Mouse (Mus musculus) heart, postnatal 0 days (tissue): ENCODE results near the gene Shisa6. TPM values are rescaled to one million over a fixed set of nuclear protein-coding genes. Genes with fewer than 3 reads are reported as not detected.

Experiments used
- ATAC-seq: fragments of 200-750 bp; cut with Nextera tagmentation; 2 replicates; pipeline ENCODE4 v1.8.0; 2017; ENCODE audit warnings: low read depth, moderate number of reproducible peaks, moderate library complexity; ENCODE audit not compliant: insufficient read depth
- DNase-seq: peaks from one replicate; pipeline ENCODE4 v3.0.0-alpha.2; 2016; ENCODE audit warnings: low spot score
- H3K27ac ChIP-seq: fragments of 300-500 bp; sonication (generic); 2 replicates; pipeline ENCODE4 v1.5.1; 2014; ENCODE audit warnings: low read depth, mild to moderate bottlenecking
- H3K27me3 ChIP-seq: fragments of 300-500 bp; sonication (generic); 2 replicates; pipeline ENCODE4 v1.6.1; 2014; ENCODE audit warnings: low read length, mixed read lengths; ENCODE audit not compliant: control insufficient read depth, insufficient read depth
- H3K36me3 ChIP-seq: fragments of 300-500 bp; sonication (generic); replicated peaks from 2 replicates; pipeline ENCODE4 v1.6.1; 2014; ENCODE audit warnings: low read length, mixed read lengths; ENCODE audit not compliant: control insufficient read depth, insufficient read depth
- H3K4me1 ChIP-seq: fragments of 300-500 bp; sonication (generic); 2 replicates; pipeline ENCODE4 v1.6.1; 2014; ENCODE audit warnings: antibody characterized with exemption; ENCODE audit not compliant: control insufficient read depth, insufficient read depth
- H3K4me2 ChIP-seq: fragments of 300-500 bp; sonication (generic); 2 replicates; pipeline ENCODE4 v1.6.1; 2014; ENCODE audit warnings: low read depth, mild to moderate bottlenecking, low read length, moderate library complexity
- H3K4me3 ChIP-seq: fragments of 300-500 bp; sonication (generic); 2 replicates; pipeline ENCODE4 v1.5.1; 2014; ENCODE audit warnings: low read depth, low read length
- H3K9ac ChIP-seq: fragments of 300-500 bp; sonication (generic); replicated peaks from 2 replicates; pipeline ENCODE4 v1.6.1; 2014; ENCODE audit warnings: low read depth, low read length, mixed read lengths
- H3K9me3 ChIP-seq: fragments of 300-500 bp; sonication (generic); replicated peaks from 2 replicates; pipeline ENCODE4 v1.6.1; 2016; ENCODE audit warnings: low read length; ENCODE audit not compliant: control insufficient read depth
- CTCF ChIP-seq: IDR thresholded peaks from 2 replicates; pipeline ENCODE4 v1.5.1; 2016; ENCODE audit warnings: antibody characterized with exemption, control low read depth, low read depth
- EP300 ChIP-seq: IDR thresholded peaks from 2 replicates; pipeline ENCODE4 v1.6.1; 2016; ENCODE audit warnings: antibody characterized with exemption, low read depth
- WGBS: fragments of 180-500 bp; shearing (Covaris S2); extraction: QIAGEN DNeasy Blood & Tissue Kit; methylation state at CpG from one replicate; pipeline ENCODE4 v1.1.7; 2014; 5-methylcytosine and 5-hydroxymethylcytosine counted together
- polyA plus RNA-seq: library from polyadenylated mRNA; unstranded; fragments of >200 nt; fragmentation: Nextera tagmentation; extraction: Ambion mirVana; gene quantifications from 2 replicates; pipeline ENCODE4 v1.2.1, GENCODE M21; 2015
- total RNA-seq: library from RNA; depleted of rRNA; stranded (reverse); fragments of >200 nt; gene quantifications from 2 replicates; pipeline ENCODE4 v1.2.3, GENCODE M21; 2014; ENCODE audit warnings: low replicate concordance

Shisa6 gene
- total and polyA plus RNA-seq, 2 experiments from 2014 or later: 0.11 to 0.18 TPM

DNA sequence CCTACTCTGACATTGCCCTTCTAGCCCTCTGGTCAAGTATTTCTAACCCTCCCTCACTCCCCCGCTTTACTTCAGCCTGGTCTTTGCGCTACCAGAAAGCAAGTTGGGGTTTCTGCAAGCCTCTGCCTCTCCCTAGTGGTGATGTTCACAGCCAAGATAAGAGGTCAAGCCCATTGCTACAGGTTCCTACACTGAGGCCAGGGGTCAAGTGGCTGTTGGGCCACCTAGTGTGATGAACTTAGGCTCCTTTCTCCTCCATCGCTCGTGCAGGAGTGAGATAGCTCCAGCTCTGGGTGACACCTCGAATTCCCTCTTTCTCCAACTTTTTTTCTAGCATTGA lies 1.2 kb upstream of the Shisa6 start:
- TF ChIP-seq CTCF (no peak; the same call in 1 of the 2 replicates), EP300 (no peak)
- no peak for ATAC-seq
- peak overlapping the region; percentile 87 for H3K4me2 ChIP-seq
- no peaks in the 10 kb centered on the region for H3K9me3 ChIP-seq
- no peaks in the 10 kb centered on the region for H3K4me1 ChIP-seq
- no peak overlapping the region for H3K9ac ChIP-seq
- H3K36me3 ChIP-seq: no peaks in the 10 kb centered on the region
- peak overlapping the region; percentile 57 for H3K4me3 ChIP-seq
- peaks cover 72% of the 10 kb centered on the region for H3K27me3 ChIP-seq
- no peak for DNase-seq
- WGBS: 6% methylated on average over 5 of the region's 5 CpGs
- no peak overlapping the region for H3K27ac ChIP-seq

GRCm38 (mm10) chr11:66526046-66526980 lies 549 bp upstream of the Shisa6 start:
- H3K4me2 ChIP-seq: peak overlapping the region; percentile 87

DNA sequence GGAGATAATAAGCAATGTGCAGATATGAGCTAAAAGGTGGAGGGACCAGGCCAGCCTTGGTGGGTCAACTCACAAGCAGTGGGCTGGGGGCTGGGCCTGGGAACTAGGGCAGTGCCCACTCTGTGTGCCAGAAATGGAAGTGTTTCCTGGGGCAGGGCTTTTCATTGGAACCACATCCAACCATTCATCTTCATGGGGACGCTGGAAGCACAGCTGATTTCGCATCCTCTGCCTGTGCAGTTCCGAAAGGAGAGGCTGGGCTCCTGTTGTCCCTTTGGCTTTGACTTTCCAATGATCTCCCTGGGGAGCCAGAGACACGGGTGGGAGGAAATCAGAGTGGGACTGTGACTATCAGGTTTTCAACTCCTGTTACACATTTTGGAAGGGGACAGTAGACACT lies 1.5 kb downstream of the Shisa6 start:
- H3K27me3 ChIP-seq: peaks cover 74% of the 10 kb centered on the region
- TF ChIP-seq CTCF: no peak
- TF ChIP-seq EP300: no peak
- H3K9ac ChIP-seq: no peak overlapping the region
- H3K4me3 ChIP-seq: no peak overlapping the region
- no peaks in the 10 kb centered on the region for H3K4me1 ChIP-seq
- H3K4me2 ChIP-seq: no peak overlapping the region
- no peaks in the 10 kb centered on the region for H3K36me3 ChIP-seq
- ATAC-seq (no peak), DNase-seq (no peak)
- H3K27ac ChIP-seq: no peak overlapping the region
- H3K9me3 ChIP-seq: no peaks in the 10 kb centered on the region
- 30% methylated on average over 4 of the region's 4 CpGs for WGBS

More at GRCm38 (mm10) chr11:66526046-66526980, 549 bp upstream of the Shisa6 start:
- Histone ChIP-seq H3K4me3 (peak overlapping the region; percentile 57), H3K36me3 (no peaks in the 10 kb centered on the region), H3K4me1 (no peaks in the 10 kb centered on the region), H3K27ac (no peak overlapping the region), H3K9ac (no peak overlapping the region), H3K27me3 (peaks cover 74% of the 10 kb centered on the region), H3K9me3 (no peaks in the 10 kb centered on the region)
- ATAC-seq: peak; percentile 19; the same call in 1 of the 2 replicates
- under 1% methylated on average over 75 of the region's 126 CpGs for WGBS
- TF ChIP-seq CTCF (no peak), EP300 (no peak)
- DNase-seq: no peak

GRCm38 (mm10) chr11:66522376-66522775 lies 3.4 kb downstream of the Shisa6 start:
- ATAC-seq: no peak
- no peak for DNase-seq
- Histone ChIP-seq H3K4me2 (no peak overlapping the region), H3K27ac (no peak overlapping the region), H3K9ac (no peak overlapping the region), H3K36me3 (no peaks in the 10 kb centered on the region), H3K4me1 (no peaks in the 10 kb centered on the region), H3K9me3 (no peaks in the 10 kb centered on the region), H3K27me3 (peaks cover 56% of the 10 kb centered on the region), H3K4me3 (no peak overlapping the region)
- no peak for TF ChIP-seq EP300
- no peak for TF ChIP-seq CTCF
- WGBS: 54% methylated on average over 4 of the region's 4 CpGs

GRCm38 (mm10) chr11:66519386-66519785 lies 6.4 kb downstream of the Shisa6 start:
- no peak overlapping the region for H3K4me3 ChIP-seq
- H3K27ac ChIP-seq: no peak overlapping the region
- TF ChIP-seq EP300: no peak
- TF ChIP-seq CTCF: no peak
- no peak for ATAC-seq
- no peak for DNase-seq
- no peak overlapping the region for H3K9ac ChIP-seq
- H3K4me2 ChIP-seq: no peak overlapping the region
- no peaks in the 10 kb centered on the region for H3K4me1 ChIP-seq
- no peaks in the 10 kb centered on the region for H3K36me3 ChIP-seq
- H3K27me3 ChIP-seq: peaks cover 26% of the 10 kb centered on the region
- 41% methylated on average over 6 of the region's 6 CpGs for WGBS
- H3K9me3 ChIP-seq: no peaks in the 10 kb centered on the region
